Mouse (Mus musculus): ENCODE results near the gene Acsl6. TPM values are rescaled to one million over a fixed set of nuclear protein-coding genes. Genes with fewer than 3 reads are reported as not detected.
"Not testable (repeated sequence)": the region's sequence is repeated elsewhere in the genome, so short reads cannot be mapped to it uniquely, and the experiment has no call there.

The Acsl6 gene
- polyA plus RNA-seq, 1 experiment from 2014 or later, result 1.5 TPM

GRCm38 (mm10) chr11:54287821-54288453, 15.7 kb upstream of the Acsl6 start:
- no peak overlapping the region for H3K27ac ChIP-seq (ENCODE audit: low read length)
- no peaks in the 10 kb centered on the region for H3K27me3 ChIP-seq (replicated peaks; ENCODE audit: control insufficient read depth, insufficient read depth, low read length)
- WGBS, result 85% methylated on average over 8 of the region's 8 CpGs
- H3K4me3 ChIP-seq (ENCODE audit: low read length), result no peak overlapping the region
- no peak for ATAC-seq
- H3K36me3 ChIP-seq (ENCODE audit: control insufficient read depth, insufficient read depth, low read length), result no peaks in the 10 kb centered on the region
- no peaks in the 10 kb centered on the region for H3K9me3 ChIP-seq (ENCODE audit: control insufficient read depth, low read length)
- no peaks in the 10 kb centered on the region for H3K4me1 ChIP-seq (ENCODE audit: control insufficient read depth, insufficient read depth, low read length)
- H3K9ac ChIP-seq (ENCODE audit: low read depth, low read length), result no peak overlapping the region
- no peak overlapping the region for H3K4me2 ChIP-seq (ENCODE audit: low read depth, low read length)

- Histone ChIP-seq H3K4me3 (ENCODE audit: low read length) (no peak overlapping the region), H3K9ac (ENCODE audit: low read depth, low read length) (no peak overlapping the region), H3K4me1 (ENCODE audit: control insufficient read depth, insufficient read depth, low read length) (no peaks in the 10 kb centered on the region), H3K36me3 (ENCODE audit: control insufficient read depth, insufficient read depth, low read length) (no peaks in the 10 kb centered on the region), H3K27me3 (replicated peaks; ENCODE audit: control insufficient read depth, insufficient read depth, low read length) (no peaks in the 10 kb centered on the region), H3K27ac (ENCODE audit: low read length) (no peak overlapping the region), H3K4me2 (ENCODE audit: low read depth, low read length) (no peak overlapping the region), H3K9me3 (ENCODE audit: control insufficient read depth, low read length) (no peaks in the 10 kb centered on the region)
- ATAC-seq, result no peak
- 80% methylated on average over 2 of the region's 2 CpGs for WGBS
These were observed 11.4 kb upstream of the Acsl6 start for GRCm38 (mm10) chr11:54292163-54292562.

- Histone ChIP-seq H3K4me2 (ENCODE audit: low read depth, low read length) (no peak overlapping the region), H3K27me3 (replicated peaks; ENCODE audit: control insufficient read depth, insufficient read depth, low read length) (no peaks in the 10 kb centered on the region), H3K36me3 (ENCODE audit: control insufficient read depth, insufficient read depth, low read length) (no peaks in the 10 kb centered on the region), H3K4me3 (ENCODE audit: low read length) (no peak overlapping the region), H3K9ac (ENCODE audit: low read depth, low read length) (no peak overlapping the region), H3K9me3 (ENCODE audit: control insufficient read depth, low read length) (no peaks in the 10 kb centered on the region), H3K27ac (ENCODE audit: low read length) (no peak overlapping the region), H3K4me1 (ENCODE audit: control insufficient read depth, insufficient read depth, low read length) (no peaks in the 10 kb centered on the region)
- no peak for ATAC-seq
- WGBS, result 61% methylated on average over 12 of the region's 12 CpGs
These were observed 9.4 kb upstream of the Acsl6 start for GRCm38 (mm10) chr11:54293980-54294807.

DNA sequence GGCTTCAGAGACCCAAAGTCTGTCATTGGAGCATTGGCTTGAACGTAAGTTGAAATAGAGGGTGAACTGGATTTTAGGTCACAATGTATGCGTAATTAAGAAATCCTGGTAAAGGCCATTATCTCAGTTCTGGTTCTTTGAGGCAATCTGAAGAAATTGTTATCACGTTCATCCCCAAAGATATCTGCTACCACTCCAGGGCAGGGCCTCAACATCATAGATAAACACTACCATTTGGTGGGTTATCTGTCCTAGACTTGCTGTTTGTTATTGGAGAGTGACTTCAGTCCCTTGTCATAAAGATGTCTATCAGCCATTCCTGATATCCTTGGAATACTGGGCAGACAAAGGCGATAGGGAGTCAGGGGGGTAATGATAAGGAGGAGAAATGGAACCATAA, 7.6 kb upstream of the Acsl6 start:
- no peak for ATAC-seq
- 68% methylated on average over 4 of the region's 4 CpGs for WGBS

GRCm38 (mm10) chr11:54296734-54297133, 6.9 kb upstream of the Acsl6 start:
- Histone ChIP-seq H3K4me1 (ENCODE audit: control insufficient read depth, insufficient read depth, low read length) (no peaks in the 10 kb centered on the region), H3K9ac (ENCODE audit: low read depth, low read length) (no peak overlapping the region), H3K27ac (ENCODE audit: low read length) (no peak overlapping the region), H3K4me3 (ENCODE audit: low read length) (no peak overlapping the region), H3K27me3 (replicated peaks; ENCODE audit: control insufficient read depth, insufficient read depth, low read length) (no peaks in the 10 kb centered on the region), H3K4me2 (ENCODE audit: low read depth, low read length) (no peak overlapping the region), H3K36me3 (ENCODE audit: control insufficient read depth, insufficient read depth, low read length) (no peaks in the 10 kb centered on the region), H3K9me3 (ENCODE audit: control insufficient read depth, low read length) (no peaks in the 10 kb centered on the region)
- ATAC-seq, result no peak
- 86% methylated on average over 1 of the region's 1 CpGs for WGBS

More for the DNA sequence above, 7.6 kb upstream of the Acsl6 start:
- no peak overlapping the region for H3K9ac ChIP-seq (ENCODE audit: low read depth, low read length)
- no peaks in the 10 kb centered on the region for H3K9me3 ChIP-seq (ENCODE audit: control insufficient read depth, low read length)
- no peak overlapping the region for H3K4me3 ChIP-seq (ENCODE audit: low read length)
- H3K27me3 ChIP-seq (replicated peaks; ENCODE audit: control insufficient read depth, insufficient read depth, low read length), result no peaks in the 10 kb centered on the region
- H3K4me2 ChIP-seq (ENCODE audit: low read depth, low read length), result no peak overlapping the region
- no peaks in the 10 kb centered on the region for H3K4me1 ChIP-seq (ENCODE audit: control insufficient read depth, insufficient read depth, low read length)
- no peaks in the 10 kb centered on the region for H3K36me3 ChIP-seq (ENCODE audit: control insufficient read depth, insufficient read depth, low read length)
- H3K27ac ChIP-seq (ENCODE audit: low read length), result no peak overlapping the region

GRCm38 (mm10) chr11:54297471-54297870, 6.1 kb upstream of the Acsl6 start:
- 93% methylated on average over 2 of the region's 2 CpGs for WGBS
- not testable (repeated sequence) for H3K9ac ChIP-seq (ENCODE audit: low read depth, low read length); H3K9me3 ChIP-seq (ENCODE audit: control insufficient read depth, low read length); H3K27ac ChIP-seq (ENCODE audit: low read length); H3K36me3 ChIP-seq (ENCODE audit: control insufficient read depth, insufficient read depth, low read length); H3K4me3 ChIP-seq (ENCODE audit: low read length); H3K4me2 ChIP-seq (ENCODE audit: low read depth, low read length); H3K27me3 ChIP-seq (replicated peaks; ENCODE audit: control insufficient read depth, insufficient read depth, low read length); ATAC-seq; H3K4me1 ChIP-seq (ENCODE audit: control insufficient read depth, insufficient read depth, low read length)

- no peaks in the 10 kb centered on the region for H3K36me3 ChIP-seq (ENCODE audit: control insufficient read depth, insufficient read depth, low read length)
- H3K27me3 ChIP-seq (replicated peaks; ENCODE audit: control insufficient read depth, insufficient read depth, low read length), result no peaks in the 10 kb centered on the region
- no peak overlapping the region for H3K27ac ChIP-seq (ENCODE audit: low read length)
- no peaks in the 10 kb centered on the region for H3K9me3 ChIP-seq (ENCODE audit: control insufficient read depth, low read length)
- H3K4me2 ChIP-seq (ENCODE audit: low read depth, low read length), result no peak overlapping the region
- H3K9ac ChIP-seq (ENCODE audit: low read depth, low read length), result no peak overlapping the region
- no peaks in the 10 kb centered on the region for H3K4me1 ChIP-seq (ENCODE audit: control insufficient read depth, insufficient read depth, low read length)
- ATAC-seq, result no peak
- no peak overlapping the region for H3K4me3 ChIP-seq (ENCODE audit: low read length)
These were observed 4.8 kb upstream of the Acsl6 start for GRCm38 (mm10) chr11:54298777-54299176.

DNA sequence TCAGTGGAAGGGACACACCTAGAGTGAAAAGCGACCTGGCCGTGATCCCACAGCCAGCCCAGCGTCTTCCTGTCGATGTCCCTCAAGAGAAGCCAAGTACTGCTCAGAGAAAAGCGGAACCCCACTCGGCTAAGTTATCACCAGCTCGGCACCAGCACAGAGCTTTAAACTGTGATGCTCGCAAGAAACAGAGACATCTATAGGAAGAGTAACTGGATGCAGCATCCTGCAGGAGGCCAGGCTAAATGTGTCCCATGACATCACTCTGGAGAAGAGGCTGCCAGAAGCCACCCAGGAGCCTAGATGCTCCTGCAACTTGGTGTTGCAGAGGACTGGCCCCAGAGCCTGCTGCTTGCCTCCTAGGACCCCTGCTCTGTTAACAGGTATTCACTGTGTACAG, 1.6 kb upstream of the Acsl6 start:
- no peaks in the 10 kb centered on the region for H3K27me3 ChIP-seq (replicated peaks; ENCODE audit: control insufficient read depth, insufficient read depth, low read length)
- ATAC-seq, result no peak
- H3K9me3 ChIP-seq (ENCODE audit: control insufficient read depth, low read length), result no peaks in the 10 kb centered on the region
- H3K4me3 ChIP-seq (ENCODE audit: low read length), result no peak overlapping the region
- H3K36me3 ChIP-seq (ENCODE audit: control insufficient read depth, insufficient read depth, low read length), result no peaks in the 10 kb centered on the region
- H3K4me1 ChIP-seq (ENCODE audit: control insufficient read depth, insufficient read depth, low read length), result 0 out of 2 replicates have a peak, but pooled peaks cover 2% of the 10 kb centered on the region
- WGBS, result 79% methylated on average over 8 of the region's 8 CpGs
- H3K27ac ChIP-seq (ENCODE audit: low read length), result no peak overlapping the region
- no peak overlapping the region for H3K4me2 ChIP-seq (ENCODE audit: low read depth, low read length)
- H3K9ac ChIP-seq (ENCODE audit: low read depth, low read length), result no peak overlapping the region

GRCm38 (mm10) chr11:54302606-54303005, 992 bp upstream of the Acsl6 start:
- H3K4me3 ChIP-seq (ENCODE audit: low read length), result no peak overlapping the region
- no peak overlapping the region for H3K4me2 ChIP-seq (ENCODE audit: low read depth, low read length)
- no peaks in the 10 kb centered on the region for H3K27me3 ChIP-seq (replicated peaks; ENCODE audit: control insufficient read depth, insufficient read depth, low read length)
- no peak for ATAC-seq
- H3K27ac ChIP-seq (ENCODE audit: low read length), result no peak overlapping the region
- H3K9me3 ChIP-seq (ENCODE audit: control insufficient read depth, low read length), result no peaks in the 10 kb centered on the region
- no peak overlapping the region for H3K9ac ChIP-seq (ENCODE audit: low read depth, low read length)
- 0 out of 2 replicates have a peak, but pooled peaks cover 2% of the 10 kb centered on the region for H3K4me1 ChIP-seq (ENCODE audit: control insufficient read depth, insufficient read depth, low read length)
- WGBS, result 84% methylated on average over 3 of the region's 3 CpGs
- no peaks in the 10 kb centered on the region for H3K36me3 ChIP-seq (ENCODE audit: control insufficient read depth, insufficient read depth, low read length)
